In the genomic region with DNA sequence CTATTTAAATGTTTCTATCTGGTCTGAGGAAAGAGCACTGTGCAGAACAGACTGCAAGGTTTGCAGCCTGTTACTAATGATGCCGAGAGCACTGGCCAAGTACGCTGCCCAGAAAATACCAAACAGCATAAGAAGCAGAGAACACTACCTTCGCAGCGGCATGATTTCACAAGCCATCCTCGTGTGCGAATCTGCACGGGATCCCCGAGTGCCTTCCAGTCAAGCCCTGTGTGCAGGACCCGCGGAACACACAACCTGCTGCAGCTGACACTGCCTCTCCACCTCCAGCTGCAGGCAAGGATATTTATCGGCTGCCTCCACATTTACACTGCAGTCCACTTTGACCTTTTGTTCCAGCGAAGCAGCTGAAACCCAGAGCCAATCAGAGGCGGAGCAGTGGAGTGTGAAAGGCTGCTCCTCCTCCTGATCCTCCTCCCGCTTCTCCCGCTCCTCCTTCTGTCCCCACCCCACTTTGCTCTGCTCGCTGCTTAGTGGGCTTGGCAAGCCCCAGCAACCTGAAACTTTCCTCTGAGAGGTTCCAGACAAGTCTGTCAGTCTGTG, we compare ENCODE assay signal across 8 mouse cellular contexts. TPM values are rescaled to one million over a fixed set of nuclear protein-coding genes. Genes with fewer than 3 reads are reported as not detected.
DNase-seq lines count a peak whose midpoint lies in the region; ATAC-seq lines count a peak whose summit lies in the region.

A gene (minus strand): TSS at position 386 of the 561 bp plus-strand sequence.

- peak; percentile 98 for ATAC-seq in hindbrain, embryonic 11.5 days (ENCODE audit: low FRiP score)
- peak; percentile 100 for ATAC-seq in lung, embryonic 15.5 days (ENCODE audit: borderline replicate concordance, extremely low read depth, low FRiP score, low TSS enrichment)

- no peaks in the 10 kb centered on the region for H3K27me3 ChIP-seq in hindbrain, embryonic 11.5 days (ENCODE audit: control insufficient read depth, insufficient read depth, low read length)
- no peaks in the 10 kb centered on the region for H3K27me3 ChIP-seq in lung, embryonic 15.5 days

- peak within 1 kb of the TSS; percentile 64 for H3K9ac ChIP-seq in hindbrain, embryonic 11.5 days (ENCODE audit: low read depth, low read length)
- H3K9ac ChIP-seq in lung, embryonic 15.5 days: peak within 1 kb of the TSS; percentile 43

- no peaks in the 10 kb centered on the region for H3K4me1 ChIP-seq in hindbrain, embryonic 11.5 days (replicated peaks; ENCODE audit: control insufficient read depth, insufficient read depth, low read length)
- 0 out of 2 replicates have a peak, but pooled peaks cover 7% of the 10 kb centered on the region for H3K4me1 ChIP-seq in lung, embryonic 15.5 days

- peak; percentile 89 for DNase-seq in R1 (ENCODE audit: low read depth, low spot score)
- peak; percentile 79 to 85 for DNase-seq in cerebellum, postnatal 10 days
- peak; percentile 78 to 83 for DNase-seq in frontal cortex, postnatal 10 days (ENCODE audit: low spot score in 2 of 2)
- peak; percentile 79 for DNase-seq in hindbrain, embryonic 11.5 days (ENCODE audit: low spot score)
- DNase-seq in layer of hippocampus, adult 9-11 months: peak; percentile 86
- peak; percentile 47 for DNase-seq in ovary, postnatal 10 days (ENCODE audit: low spot score)
- DNase-seq in thymus, postnatal 4 days: peak; percentile 47

- H3K27ac ChIP-seq in hindbrain, embryonic 11.5 days (ENCODE audit: low read depth, low read length): peak within 1 kb of the TSS; percentile 52
- H3K27ac ChIP-seq in lung, embryonic 15.5 days: peak within 1 kb of the TSS; percentile 81

- H3K9me3 ChIP-seq in hindbrain, embryonic 11.5 days (ENCODE audit: control insufficient read depth, low read length): no peaks in the 10 kb centered on the region
- H3K9me3 ChIP-seq in lung, embryonic 15.5 days: no peaks in the 10 kb centered on the region

- H3K4me2 ChIP-seq in hindbrain, embryonic 11.5 days (replicated peaks; ENCODE audit: low read depth, low read length): peak within 1 kb of the TSS; percentile 46
- peak within 1 kb of the TSS; percentile 63 for H3K4me2 ChIP-seq in lung, embryonic 15.5 days

- H3K4me3 ChIP-seq in hindbrain, embryonic 11.5 days (ENCODE audit: low read depth, low read length): peak within 1 kb of the TSS; percentile 45
- peak within 1 kb of the TSS; percentile 59 for H3K4me3 ChIP-seq in lung, embryonic 15.5 days

- under 1% methylated on average over 16 of the region's 16 CpGs for WGBS in hindbrain, embryonic 11.5 days
- WGBS in lung, embryonic 15.5 days: under 1% methylated on average over 16 of the region's 16 CpGs

- H3K36me3 ChIP-seq in hindbrain, embryonic 11.5 days (ENCODE audit: control insufficient read depth, insufficient read depth, low read length): no peaks in the 10 kb centered on the region
- H3K36me3 ChIP-seq in lung, embryonic 15.5 days: no peaks in the 10 kb centered on the region

RNA-seq across cellular contexts. Expression of the gene that starts here (rescaled TPM):
- 5.6 and 5.8 TPM in 2 replicates for polyA plus RNA-seq in hindbrain, embryonic 11.5 days (2014; fragmentation: Nextera tagmentation; extraction: Ambion mirVana)
- polyA plus RNA-seq in lung, embryonic 15.5 days (2015; fragmentation: Nextera tagmentation; extraction: Ambion mirVana): 23.4 and 26.7 TPM in 2 replicates

Comparison
In these comparisons a context has a peak if more than half of its experiments do, and no peak if none do; other contexts are left out.
1. Peak in every context shown above with its lines: DNase-seq, ATAC-seq, H3K4me3 ChIP-seq and H3K27ac ChIP-seq.